Mouse (Mus musculus): ENCODE measurements at regions not wholly inside any gene's neighbourhood (a gene's known extent, or its start where the extent isn't known, plus 50 kb on each side); places are given as distances from the start of the nearest gene placed in this dataset.

GRCm38 (mm10) chr11:19778191-19778590 is 146.0 kb upstream of the Spred2 start:
- TF ChIP-seq CTCF (IDR thresholded peaks at IDR 0.05; ENCODE audit: low read depth) (no peak), EP300 (IDR thresholded peaks at IDR 0.05; ENCODE audit: low read depth) (no peak)

Data from liver, embryonic 14.5 days (tissue).